Mouse (Mus musculus): ENCODE measurements around the gene Ccdc9. TPM values are rescaled to one million over a fixed set of nuclear protein-coding genes. Genes with fewer than 3 reads are reported as not detected.
A peak's percentile ranks its signal among the peaks of the same experiment; 100 is the strongest.

Ccdc9 gene
- polyA plus RNA-seq, 1 experiment from 2014 or later = 18.3 TPM

DNA sequence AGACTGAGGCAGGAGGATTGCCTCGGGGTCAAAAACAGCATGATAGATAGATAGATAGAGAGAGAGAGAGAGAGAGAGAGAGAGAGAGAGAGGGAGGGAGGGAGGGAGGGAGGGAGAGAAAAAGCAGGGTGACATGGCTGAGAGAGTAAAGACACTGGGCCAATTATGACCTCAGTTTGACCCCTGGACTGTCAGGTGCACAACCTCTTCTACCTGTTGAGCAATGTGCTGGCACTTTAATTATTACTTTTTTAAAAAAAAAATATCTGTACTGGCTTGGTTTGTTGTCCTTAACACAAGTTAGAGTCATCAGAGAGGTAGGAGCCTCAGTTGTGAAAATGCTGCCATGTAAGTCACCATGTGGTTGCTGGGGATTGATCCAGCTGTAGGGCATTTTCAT is 1.2 kb upstream of the Ccdc9 start:
- Histone ChIP-seq H3K36me3 (ENCODE audit: insufficient read depth, low read length) (peaks cover 10% of the 10 kb centered on the region), H3K27me3 (replicated peaks; ENCODE audit: insufficient read depth, low read length) (no peaks in the 10 kb centered on the region), H3K4me1 (ENCODE audit: insufficient read depth, low read depth, low read length) (no peaks in the 10 kb centered on the region; the same call in 1 of the 2 replicates), H3K4me2 (replicated peaks; ENCODE audit: low read depth, low read length) (no peak overlapping the region), H3K9ac (replicated peaks; ENCODE audit: low read depth) (no peak overlapping the region), H3K4me3 (ENCODE audit: low read depth, low read length) (no peak overlapping the region), H3K27ac (ENCODE audit: low read length) (no peak overlapping the region), H3K9me3 (ENCODE audit: low read length) (no peaks in the 10 kb centered on the region)
- WGBS = 68% methylated on average over 1 of the region's 1 CpGs
- ATAC-seq (no peak), DNase-seq (ENCODE audit: low spot score) (no peak)
- no peak for TF ChIP-seq CTCF (IDR thresholded peaks at IDR 0.05)
- TF ChIP-seq EP300 (IDR thresholded peaks at IDR 0.05) = no peak

DNA sequence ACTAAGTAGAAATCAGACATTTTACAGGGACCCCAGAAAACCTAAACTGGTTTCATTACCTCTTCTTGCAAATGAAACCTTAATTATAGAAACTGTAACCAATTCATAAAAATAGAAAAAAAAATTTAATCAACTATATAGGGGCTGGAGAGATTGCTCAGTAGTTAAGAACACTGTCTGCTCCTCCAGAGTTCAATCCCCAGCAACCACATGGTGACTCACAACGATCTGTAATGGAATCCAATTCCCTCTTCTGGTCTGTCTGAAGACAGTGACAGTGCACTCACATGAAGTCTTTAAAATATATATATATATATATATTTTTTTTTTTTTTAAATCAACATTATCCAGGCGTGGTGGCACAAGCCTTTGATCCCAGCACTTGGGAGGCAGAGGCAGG is 421 bp upstream of the Ccdc9 start:
- Histone ChIP-seq H3K4me3 (ENCODE audit: low read depth, low read length) (peak overlapping the region; percentile 76; the same call in 1 of the 2 replicates), H3K4me1 (ENCODE audit: insufficient read depth, low read depth, low read length) (no peaks in the 10 kb centered on the region; the same call in 1 of the 2 replicates), H3K27me3 (replicated peaks; ENCODE audit: insufficient read depth, low read length) (no peaks in the 10 kb centered on the region), H3K4me2 (replicated peaks; ENCODE audit: low read depth, low read length) (peak overlapping the region; percentile 48), H3K36me3 (ENCODE audit: insufficient read depth, low read length) (peaks cover 16% of the 10 kb centered on the region), H3K9me3 (ENCODE audit: low read length) (no peaks in the 10 kb centered on the region), H3K9ac (replicated peaks; ENCODE audit: low read depth) (peak overlapping the region; percentile 77), H3K27ac (ENCODE audit: low read length) (peak overlapping the region; percentile 99)
- no peak for TF ChIP-seq EP300 (IDR thresholded peaks at IDR 0.05)
- TF ChIP-seq CTCF (IDR thresholded peaks at IDR 0.05) = no peak
- DNase-seq (ENCODE audit: low spot score) (no peak), ATAC-seq (no peak)
- 68% methylated on average over 2 of the region's 2 CpGs for WGBS

DNA sequence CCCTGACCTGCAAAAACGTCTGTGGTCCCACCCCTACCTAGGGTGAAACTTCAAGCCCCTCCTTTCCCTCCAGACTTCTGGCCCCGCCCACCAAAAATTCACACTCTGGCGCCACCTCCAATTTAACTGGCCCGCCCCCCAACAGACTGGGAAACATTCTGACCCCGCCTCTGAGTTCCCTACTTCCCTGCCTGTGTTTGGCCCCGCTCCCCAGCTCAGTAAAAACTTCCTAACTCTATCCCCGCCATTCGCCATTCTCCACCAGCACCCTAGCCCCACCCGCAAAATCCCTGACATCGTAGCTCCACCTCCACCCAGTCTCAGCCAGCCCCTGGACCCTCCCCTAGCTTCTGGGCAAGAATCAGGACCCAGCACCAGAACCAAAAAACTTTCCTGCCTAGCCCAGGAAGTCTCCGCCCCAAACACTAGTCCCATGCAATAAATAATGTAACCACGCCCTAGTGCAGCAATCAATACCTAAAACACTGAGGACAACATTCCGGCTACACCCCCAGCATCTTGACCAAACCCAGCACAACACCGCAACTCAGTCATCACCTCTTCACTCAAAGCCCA is 1.1 kb downstream of the Ccdc9 start:
- 3% methylated on average over 14 of the region's 14 CpGs for WGBS
- Histone ChIP-seq H3K36me3 (ENCODE audit: insufficient read depth, low read length) (peaks cover 26% of the 10 kb centered on the region), H3K27ac (ENCODE audit: low read length) (peak overlapping the region; percentile 88), H3K4me1 (ENCODE audit: insufficient read depth, low read depth, low read length) (no peaks in the 10 kb centered on the region; the same call in 1 of the 2 replicates), H3K4me3 (ENCODE audit: low read depth, low read length) (peak overlapping the region; percentile 76), H3K4me2 (replicated peaks; ENCODE audit: low read depth, low read length) (peak overlapping the region; percentile 53), H3K27me3 (replicated peaks; ENCODE audit: insufficient read depth, low read length) (no peaks in the 10 kb centered on the region), H3K9ac (replicated peaks; ENCODE audit: low read depth) (peak overlapping the region; percentile 23; the same call in 1 of the 2 replicates), H3K9me3 (ENCODE audit: low read length) (no peaks in the 10 kb centered on the region)
- DNase-seq (ENCODE audit: low spot score) (peak; percentile 95), ATAC-seq (peak; percentile 63)
- TF ChIP-seq EP300 (IDR thresholded peaks at IDR 0.05) (no peak), CTCF (IDR thresholded peaks at IDR 0.05) (no peak)

DNA sequence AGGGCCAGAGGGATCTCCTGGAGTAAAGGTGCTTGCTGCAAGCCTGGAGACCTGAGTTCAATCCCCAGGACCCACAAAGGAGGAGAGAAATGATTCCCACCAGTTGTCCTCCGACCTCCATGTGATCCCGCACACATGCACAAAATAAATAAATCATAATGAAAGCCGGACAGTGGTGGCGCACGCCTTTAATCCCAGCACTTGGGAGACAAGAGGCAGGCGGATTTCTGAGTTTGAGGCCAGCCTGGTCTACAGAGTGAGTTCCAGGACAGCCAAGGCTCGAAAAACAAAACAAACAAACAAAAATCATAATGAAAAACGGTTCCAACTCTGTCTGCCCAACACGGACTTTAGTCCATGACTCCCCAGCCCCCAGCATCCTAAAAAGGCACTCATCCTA is 1.7 kb downstream of the Ccdc9 start:
- ATAC-seq (no peak), DNase-seq (ENCODE audit: low spot score) (no peak)
- Histone ChIP-seq H3K27ac (ENCODE audit: low read length) (peak overlapping the region; percentile 88), H3K4me3 (ENCODE audit: low read depth, low read length) (peak overlapping the region; percentile 76), H3K4me1 (ENCODE audit: insufficient read depth, low read depth, low read length) (no peaks in the 10 kb centered on the region; the same call in 1 of the 2 replicates), H3K4me2 (replicated peaks; ENCODE audit: low read depth, low read length) (peak overlapping the region; percentile 53), H3K27me3 (replicated peaks; ENCODE audit: insufficient read depth, low read length) (no peaks in the 10 kb centered on the region), H3K36me3 (ENCODE audit: insufficient read depth, low read length) (peaks cover 28% of the 10 kb centered on the region), H3K9ac (replicated peaks; ENCODE audit: low read depth) (no peak overlapping the region), H3K9me3 (ENCODE audit: low read length) (no peaks in the 10 kb centered on the region)
- WGBS = 45% methylated on average over 9 of the region's 9 CpGs
- TF ChIP-seq EP300 (IDR thresholded peaks at IDR 0.05) = no peak
- no peak for TF ChIP-seq CTCF (IDR thresholded peaks at IDR 0.05)

DNA sequence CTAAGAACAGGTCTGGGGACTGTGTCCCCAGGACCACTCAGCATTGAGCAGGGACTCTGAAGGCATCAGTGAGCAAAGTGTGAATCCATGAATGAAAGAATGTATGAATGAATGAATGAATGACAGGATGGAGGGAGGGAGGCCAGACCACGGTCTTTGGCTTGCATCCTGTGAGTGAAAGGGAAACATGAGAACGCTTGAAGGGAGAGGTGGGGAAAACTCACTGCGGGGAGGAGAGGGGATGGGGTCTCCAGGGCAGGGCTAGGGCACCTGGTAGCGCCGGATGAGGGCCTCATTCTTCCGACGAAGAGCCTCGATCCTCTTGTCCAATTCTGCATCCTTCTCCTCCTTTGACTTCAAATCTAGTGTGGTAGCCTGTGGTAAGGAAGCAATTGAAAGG is 2.6 kb downstream of the Ccdc9 start:
- H3K27me3 ChIP-seq (replicated peaks; ENCODE audit: insufficient read depth, low read length) = no peaks in the 10 kb centered on the region

DNA sequence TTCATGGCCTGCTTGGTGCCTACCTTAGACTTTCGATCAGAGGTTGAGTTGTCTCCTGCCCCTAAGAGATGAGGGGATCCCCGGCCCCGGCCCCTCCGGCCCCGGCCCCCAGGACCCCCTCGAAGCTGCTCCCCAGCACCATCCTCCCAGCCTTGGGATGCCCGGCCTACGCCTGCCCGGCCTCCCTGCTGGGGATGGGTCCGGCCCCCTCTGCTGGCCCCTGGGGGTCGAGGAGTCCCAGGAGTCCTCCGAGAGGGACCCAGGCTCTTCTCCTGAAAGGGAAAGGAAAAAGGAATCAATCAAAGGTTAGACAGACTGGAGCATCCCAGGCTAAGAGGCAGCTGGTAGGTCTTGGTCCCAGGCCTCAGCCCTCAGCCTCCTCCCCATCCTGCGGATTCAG is 4.3 kb downstream of the Ccdc9 start:
- Histone ChIP-seq H3K27ac (ENCODE audit: low read length) (no peak overlapping the region), H3K36me3 (ENCODE audit: insufficient read depth, low read length) (peaks cover 37% of the 10 kb centered on the region), H3K4me2 (replicated peaks; ENCODE audit: low read depth, low read length) (no peak overlapping the region), H3K9ac (replicated peaks; ENCODE audit: low read depth) (no peak overlapping the region), H3K4me3 (ENCODE audit: low read depth, low read length) (no peak overlapping the region), H3K9me3 (ENCODE audit: low read length) (no peaks in the 10 kb centered on the region), H3K4me1 (ENCODE audit: insufficient read depth, low read depth, low read length) (no peaks in the 10 kb centered on the region; the same call in 1 of the 2 replicates), H3K27me3 (replicated peaks; ENCODE audit: insufficient read depth, low read length) (no peaks in the 10 kb centered on the region)
- WGBS = 84% methylated on average over 13 of the region's 13 CpGs
- ATAC-seq (no peak), DNase-seq (ENCODE audit: low spot score) (no peak)
- TF ChIP-seq CTCF (IDR thresholded peaks at IDR 0.05) = no peak
- TF ChIP-seq EP300 (IDR thresholded peaks at IDR 0.05) = no peak

More for the DNA sequence above, 2.6 kb downstream of the Ccdc9 start:
- no peak for TF ChIP-seq EP300 (IDR thresholded peaks at IDR 0.05)
- TF ChIP-seq CTCF (IDR thresholded peaks at IDR 0.05) = no peak
- Histone ChIP-seq H3K4me3 (ENCODE audit: low read depth, low read length) (no peak overlapping the region), H3K36me3 (ENCODE audit: insufficient read depth, low read length) (peaks cover 28% of the 10 kb centered on the region), H3K4me1 (ENCODE audit: insufficient read depth, low read depth, low read length) (no peaks in the 10 kb centered on the region; the same call in 1 of the 2 replicates), H3K4me2 (replicated peaks; ENCODE audit: low read depth, low read length) (no peak overlapping the region), H3K9ac (replicated peaks; ENCODE audit: low read depth) (no peak overlapping the region), H3K9me3 (ENCODE audit: low read length) (no peaks in the 10 kb centered on the region), H3K27ac (ENCODE audit: low read length) (no peak overlapping the region)
- DNase-seq (ENCODE audit: low spot score) (no peak), ATAC-seq (no peak)
- 89% methylated on average over 8 of the region's 8 CpGs for whole genome bisulfite sequencing

Data from lung, postnatal 0 days (tissue).